8 mouse cellular contexts compared by ENCODE assay signal in the genomic region with DNA sequence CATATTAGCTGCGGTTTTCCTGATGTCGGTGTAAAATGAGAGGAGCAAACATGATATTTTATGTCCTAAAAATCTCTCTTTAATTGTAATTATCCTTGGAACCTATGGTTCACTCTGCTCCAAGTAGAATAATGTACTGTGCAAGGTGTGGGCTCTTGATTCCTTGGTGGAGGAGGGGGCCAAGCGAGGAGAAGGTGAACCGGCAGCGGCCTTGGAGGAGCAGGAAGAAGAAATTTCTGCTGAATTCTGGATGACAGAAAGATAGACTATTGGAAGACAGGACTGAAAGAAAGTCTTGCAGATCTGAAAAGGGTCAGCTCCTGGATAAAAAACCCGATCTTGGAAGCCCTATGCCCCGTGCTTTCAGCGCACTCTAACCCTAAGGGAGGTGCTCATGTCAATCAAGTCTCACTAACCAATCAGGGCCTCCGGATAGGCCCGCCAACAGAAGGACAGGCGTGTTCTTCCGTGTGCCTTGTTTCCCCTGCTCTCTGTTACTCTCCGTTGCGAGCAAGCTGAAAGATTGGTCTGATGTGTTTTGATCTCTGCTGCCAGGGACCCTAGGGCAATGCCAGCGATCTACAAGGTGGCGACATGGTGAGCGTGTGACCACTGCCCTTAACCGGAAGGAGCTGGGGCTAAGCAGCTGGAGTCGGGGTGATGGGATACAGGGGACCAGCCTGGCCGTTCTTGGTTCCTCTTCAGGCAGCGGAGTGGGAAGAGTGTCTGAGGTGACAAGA. TPM values are rescaled to one million over a fixed set of nuclear protein-coding genes. Genes with fewer than 3 reads are reported as not detected.
DNase-seq lines count a peak whose midpoint lies in the region; ATAC-seq and TF ChIP-seq lines count a peak whose summit lies in the region.
"Not testable (repeated sequence)": the region's sequence is repeated elsewhere in the genome, so short reads cannot be mapped to it uniquely, and the experiment has no call there.

A gene (plus strand): TSS at position 455 of the 740 bp plus-strand sequence.

- not testable (repeated sequence) for TF ChIP-seq POLR2A in bone marrow, adult 2 months (IDR thresholded peaks at IDR 0.05; ENCODE audit: borderline replicate concordance, control insufficient read depth, low read depth, low read length)

- H3K9me3 ChIP-seq in embryonic facial prominence, embryonic 15.5 days (replicated peaks); limb, embryonic 11.5 days (ENCODE audit: control insufficient read depth, low read length); midbrain, embryonic 12.5 days: not testable (repeated sequence)

- H3K36me3 ChIP-seq in embryonic facial prominence, embryonic 15.5 days; limb, embryonic 11.5 days (ENCODE audit: control insufficient read depth, insufficient read depth, low read length); midbrain, embryonic 12.5 days: not testable (repeated sequence)

- TF ChIP-seq CTCF in bone marrow, adult 2 months (IDR thresholded peaks at IDR 0.05; ENCODE audit: control insufficient read depth, insufficient read depth, low read length) = not testable (repeated sequence)

- WGBS in bone marrow, adult 2 months = 5% methylated on average over 21 of the region's 21 CpGs
- 5% methylated on average over 21 of the region's 21 CpGs for WGBS in embryonic facial prominence, embryonic 15.5 days
- 3% methylated on average over 19 of the region's 21 CpGs for WGBS in limb, embryonic 11.5 days
- 10% methylated on average over 21 of the region's 21 CpGs for WGBS in midbrain, embryonic 12.5 days

- peak within 1 kb of the TSS; percentile 85 for H3K4me3 ChIP-seq in bone marrow, adult 2 months (replicated peaks; ENCODE audit: control insufficient read depth, low read depth, low read length)
- H3K4me3 ChIP-seq in embryonic facial prominence, embryonic 15.5 days (replicated peaks) = peak within 1 kb of the TSS; percentile 62
- H3K4me3 ChIP-seq in limb, embryonic 11.5 days (ENCODE audit: low read depth, low read length) = peak within 1 kb of the TSS; percentile 37
- peak within 1 kb of the TSS; percentile 61 for H3K4me3 ChIP-seq in midbrain, embryonic 12.5 days

- H3K4me2 ChIP-seq in embryonic facial prominence, embryonic 15.5 days (replicated peaks) = peak within 1 kb of the TSS; percentile 44
- H3K4me2 ChIP-seq in limb, embryonic 11.5 days (ENCODE audit: low read depth, severe bottlenecking) = 0 out of 2 replicates have a peak within 1 kb of the TSS, but pooled peaks have one; percentile 18
- H3K4me2 ChIP-seq in midbrain, embryonic 12.5 days (replicated peaks) = peak within 1 kb of the TSS; percentile 50

- DNase-seq in 416B (ENCODE audit: low read depth) = peak; percentile 79
- peak; percentile 72 to 76 for DNase-seq in heart, adult 9 months (ENCODE audit: low spot score in 2 of 2)
- peak; percentile 50 to 58 for DNase-seq in kidney, adult 8-10 months
- DNase-seq in limb, embryonic 11.5 days (ENCODE audit: low spot score) = peak; percentile 59
- peak; percentile 53 for DNase-seq in spleen, adult 12 weeks (ENCODE audit: low spot score)

- not testable (repeated sequence) for H3K4me1 ChIP-seq in bone marrow, adult 2 months (ENCODE audit: control insufficient read depth, insufficient read depth, low read length); embryonic facial prominence, embryonic 15.5 days; limb, embryonic 11.5 days (ENCODE audit: control insufficient read depth, insufficient read depth, low read length); midbrain, embryonic 12.5 days

- H3K9ac ChIP-seq in embryonic facial prominence, embryonic 15.5 days = peak within 1 kb of the TSS; percentile 39
- peak within 1 kb of the TSS; percentile 43 for H3K9ac ChIP-seq in limb, embryonic 11.5 days (ENCODE audit: low read length)
- H3K9ac ChIP-seq in midbrain, embryonic 12.5 days (replicated peaks) = peak within 1 kb of the TSS; percentile 74

- H3K27ac ChIP-seq in bone marrow, adult 2 months (ENCODE audit: control insufficient read depth, insufficient read depth, low read depth, low read length, poor library complexity) = peak within 1 kb of the TSS; percentile 72
- H3K27ac ChIP-seq in embryonic facial prominence, embryonic 15.5 days (replicated peaks); limb, embryonic 11.5 days (replicated peaks; ENCODE audit: low read depth, low read length); midbrain, embryonic 12.5 days (replicated peaks): not testable (repeated sequence)

- not testable (repeated sequence) for ATAC-seq in embryonic facial prominence, embryonic 15.5 days (ENCODE audit: insufficient number of reproducible peaks, low FRiP score, low TSS enrichment, low read depth); limb, embryonic 11.5 days (ENCODE audit: insufficient number of reproducible peaks, low FRiP score, low TSS enrichment, low read depth)
- peak; percentile 88 for ATAC-seq in midbrain, embryonic 12.5 days (ENCODE audit: low FRiP score, low read depth)

- H3K27me3 ChIP-seq in embryonic facial prominence, embryonic 15.5 days; limb, embryonic 11.5 days (ENCODE audit: control insufficient read depth, insufficient read depth, low read length); midbrain, embryonic 12.5 days: not testable (repeated sequence)

RNA-seq across cellular contexts. Expression of the gene that starts here (rescaled TPM):
- 1.7 and 4.5 TPM in 2 replicates for polyA plus RNA-seq in bone marrow, adult 2 months (2011; ENCODE audit: insufficient read depth, insufficient read length, low replicate concordance, missing spikeins)
- 7.6 and 9.7 TPM in 2 replicates for polyA plus RNA-seq in embryonic facial prominence, embryonic 15.5 days (2015; fragmentation: Nextera tagmentation; extraction: Ambion mirVana)
- polyA plus RNA-seq in limb, embryonic 11.5 days (2014; fragmentation: Nextera tagmentation; extraction: Ambion mirVana) = 16.0 and 19.2 TPM in 2 replicates
- polyA plus RNA-seq in midbrain, embryonic 12.5 days (2016; fragmentation: Nextera tagmentation; extraction: Ambion mirVana) = 9.2 and 9.8 TPM in 2 replicates
